Mouse (Mus musculus) neural tube, embryonic 13.5 days (tissue): Measurements from ENCODE around the gene Sptbn1. TPM values are rescaled to one million over a fixed set of nuclear protein-coding genes. Genes with fewer than 3 reads are reported as not detected.

ENCODE experiments used
- ATAC-seq: fragments of 200-750 bp; cut with Nextera tagmentation; 2 replicates; pipeline ENCODE4 v1.8.0; 2017; ENCODE audit warnings: low read depth, mild to moderate bottlenecking, moderate TSS enrichment, moderate library complexity
- H3K27ac ChIP-seq: fragments of 300-500 bp; sonication (generic); replicated peaks from 2 replicates; pipeline ENCODE4 v1.5.1; 2015; ENCODE audit warnings: moderate library complexity, mild to moderate bottlenecking, inconsistent platforms
- H3K27me3 ChIP-seq: fragments of 300-500 bp; sonication (generic); 2 replicates; pipeline ENCODE4 v1.6.1; 2015; ENCODE audit warnings: mild to moderate bottlenecking, inconsistent platforms
- H3K36me3 ChIP-seq: fragments of 300-500 bp; sonication (generic); 2 replicates; pipeline ENCODE4 v1.6.1; 2015; ENCODE audit warnings: mild to moderate bottlenecking, inconsistent platforms
- H3K4me1 ChIP-seq: fragments of 300-500 bp; sonication (generic); replicated peaks from 2 replicates; pipeline ENCODE4 v1.6.1; 2015; ENCODE audit warnings: inconsistent platforms
- H3K4me2 ChIP-seq: fragments of 300-500 bp; sonication (generic); 2 replicates; pipeline ENCODE4 v1.6.1; 2015; ENCODE audit warnings: inconsistent platforms, mild to moderate bottlenecking, moderate library complexity
- H3K4me3 ChIP-seq: fragments of 300-500 bp; sonication (generic); 2 replicates; pipeline ENCODE4 v1.5.1; 2015; ENCODE audit warnings: mild to moderate bottlenecking, inconsistent platforms
- H3K9ac ChIP-seq: fragments of 300-500 bp; sonication (generic); 2 replicates; pipeline ENCODE4 v1.6.1; 2015; ENCODE audit warnings: moderate library complexity, mild to moderate bottlenecking, inconsistent platforms
- H3K9me3 ChIP-seq: fragments of 300-500 bp; sonication (generic); 2 replicates; pipeline ENCODE4 v1.6.1; 2016; ENCODE audit warnings: inconsistent platforms
- WGBS: fragments of 180-500 bp; shearing (Covaris S2); methylation state at CpG from one replicate; pipeline ENCODE4 v1.1.7; 2015; 5-methylcytosine and 5-hydroxymethylcytosine counted together
- polyA plus RNA-seq: library from polyadenylated mRNA; unstranded; fragments of >200 nt; fragmentation: Nextera tagmentation; extraction: Ambion mirVana; gene quantifications from 2 replicates; pipeline ENCODE4 v1.2.1, GENCODE M21; 2015

Gene Sptbn1
- polyA plus RNA-seq, 1 experiment from 2014 or later, result 183 TPM

DNA sequence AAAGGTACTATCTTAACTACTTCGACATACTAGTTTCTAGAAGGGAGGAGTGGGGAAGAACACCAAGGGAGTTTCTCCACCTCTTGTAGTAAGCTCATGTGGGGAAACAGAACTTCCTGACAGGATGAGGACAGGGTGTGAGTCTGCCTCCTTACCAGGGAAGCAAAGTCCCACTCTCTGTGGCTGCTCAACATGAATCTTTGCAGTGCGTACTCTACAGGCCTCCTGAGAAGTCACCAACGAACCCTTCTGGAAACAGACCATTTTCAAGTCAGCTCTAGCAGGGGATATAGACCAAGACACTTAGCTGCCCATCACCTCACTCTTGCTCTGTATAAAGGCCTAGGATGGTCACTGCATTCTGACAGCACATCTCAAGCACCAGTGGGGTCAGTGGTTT lies 36.6 kb downstream of the Sptbn1 start:
- H3K27ac ChIP-seq, result no peak overlapping the region
- H3K4me2 ChIP-seq, result no peak overlapping the region
- no peaks in the 10 kb centered on the region for H3K9me3 ChIP-seq
- no peaks in the 10 kb centered on the region for H3K27me3 ChIP-seq
- H3K4me3 ChIP-seq, result no peak overlapping the region
- H3K4me1 ChIP-seq, result peaks cover 28% of the 10 kb centered on the region
- no peak for ATAC-seq
- 79% methylated on average over 3 of the region's 3 CpGs for WGBS
- no peak overlapping the region for H3K9ac ChIP-seq
- H3K36me3 ChIP-seq, result peaks cover 8% of the 10 kb centered on the region; the same call in 1 of the 2 replicates

DNA sequence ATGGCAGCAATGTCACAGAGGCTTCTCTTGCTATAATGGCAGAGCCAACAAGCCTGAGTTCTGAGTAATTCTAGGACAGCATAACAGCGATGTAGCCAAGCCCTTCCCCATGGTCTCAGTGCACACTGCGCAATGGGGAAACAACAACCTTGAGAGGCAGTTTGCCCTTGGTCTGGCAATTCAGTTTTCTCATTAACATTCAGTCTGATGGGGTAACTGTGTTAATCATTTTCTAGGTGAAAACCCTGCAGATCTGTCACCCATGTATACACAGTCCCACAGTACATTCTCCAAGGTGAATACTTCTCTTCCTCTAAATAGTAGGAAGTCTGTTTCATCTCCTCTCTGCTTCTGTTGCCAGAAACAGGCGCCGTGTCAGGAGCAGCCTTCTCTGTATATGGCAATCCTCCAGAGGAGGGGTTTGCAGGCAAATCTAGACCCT lies 37.6 kb downstream of the Sptbn1 start:
- H3K27me3 ChIP-seq, result no peaks in the 10 kb centered on the region
- ATAC-seq, result no peak
- no peak overlapping the region; the same call in 1 of the 2 replicates for H3K27ac ChIP-seq
- H3K4me2 ChIP-seq, result no peak overlapping the region
- no peaks in the 10 kb centered on the region for H3K9me3 ChIP-seq
- 90% methylated on average over 4 of the region's 4 CpGs for WGBS
- H3K36me3 ChIP-seq, result peaks cover 2% of the 10 kb centered on the region; the same call in 1 of the 2 replicates
- H3K4me1 ChIP-seq, result peaks cover 33% of the 10 kb centered on the region
- H3K4me3 ChIP-seq, result no peak overlapping the region
- no peak overlapping the region for H3K9ac ChIP-seq

DNA sequence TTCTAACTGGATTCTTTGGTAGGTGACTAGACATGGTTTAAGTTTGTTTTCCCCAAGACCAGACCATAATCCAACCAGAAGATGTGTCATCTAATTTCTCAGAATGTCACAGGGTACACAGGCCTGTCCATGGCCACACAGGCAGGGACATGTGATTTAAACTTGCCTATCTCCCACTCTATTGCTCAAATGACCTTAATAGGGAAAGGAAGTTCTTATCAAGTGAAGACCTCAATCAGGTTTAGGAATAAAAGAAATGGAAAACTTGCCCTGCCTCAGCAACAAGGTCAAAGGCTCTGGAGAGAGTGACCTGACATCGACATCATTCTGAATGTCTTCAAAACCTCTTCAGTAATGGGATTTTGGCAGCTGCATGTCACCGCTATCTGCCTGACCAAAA lies 41.2 kb downstream of the Sptbn1 start:
- Histone ChIP-seq H3K4me3 (no peak overlapping the region), H3K9me3 (no peaks in the 10 kb centered on the region), H3K27ac (no peak overlapping the region), H3K27me3 (no peaks in the 10 kb centered on the region), H3K36me3 (no peaks in the 10 kb centered on the region), H3K4me1 (peaks cover 24% of the 10 kb centered on the region), H3K4me2 (no peak overlapping the region), H3K9ac (no peak overlapping the region)
- no peak for ATAC-seq
- WGBS, result 84% methylated on average over 2 of the region's 2 CpGs

DNA sequence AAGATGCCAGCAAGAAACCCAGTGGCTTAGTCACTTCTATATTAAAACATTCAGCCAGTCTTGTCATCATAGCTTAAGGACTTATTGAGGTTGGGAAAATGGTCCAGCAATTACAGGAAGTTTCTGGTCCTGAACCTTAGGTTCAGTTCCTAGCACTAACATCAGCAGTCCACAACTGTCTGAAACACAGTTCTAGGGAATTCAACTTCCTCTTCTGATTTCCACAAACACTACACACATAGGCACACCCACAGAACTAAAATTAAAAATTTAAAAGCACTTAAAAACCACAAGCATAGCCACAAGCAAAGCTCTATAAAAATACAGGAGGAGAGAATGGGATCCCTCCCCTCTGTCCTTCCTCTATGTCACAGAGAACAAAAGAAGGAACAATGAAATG lies 43.4 kb downstream of the Sptbn1 start:
- Histone ChIP-seq H3K4me3 (no peak overlapping the region), H3K27me3 (no peaks in the 10 kb centered on the region), H3K36me3 (peaks cover 4% of the 10 kb centered on the region), H3K27ac (no peak overlapping the region), H3K4me1 (peaks cover 9% of the 10 kb centered on the region; the same call in 1 of the 2 replicates), H3K9me3 (no peaks in the 10 kb centered on the region), H3K4me2 (no peak overlapping the region), H3K9ac (no peak overlapping the region)
- ATAC-seq, result no peak

DNA sequence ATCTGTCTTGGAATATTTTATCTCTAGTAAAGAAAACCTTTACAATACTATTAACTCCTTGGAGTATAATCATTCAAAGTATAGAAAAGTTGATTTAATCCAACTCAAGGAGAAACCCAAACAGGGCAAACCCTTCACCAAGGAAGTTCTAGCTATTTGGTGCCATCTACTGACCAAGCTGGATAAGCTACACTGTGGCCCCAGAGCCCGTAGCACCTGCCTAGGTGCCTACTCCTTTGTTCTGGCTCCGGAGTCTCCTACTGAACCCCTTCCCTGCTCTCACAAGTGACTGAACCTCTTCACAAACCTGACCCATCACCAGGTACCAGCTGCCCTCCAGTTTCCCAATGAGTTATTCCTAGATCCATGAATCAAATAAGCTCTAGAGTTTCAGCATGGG lies 45.3 kb downstream of the Sptbn1 start:
- Histone ChIP-seq H3K4me1 (peaks cover 9% of the 10 kb centered on the region; the same call in 1 of the 2 replicates), H3K27me3 (no peaks in the 10 kb centered on the region), H3K9ac (no peak overlapping the region), H3K27ac (no peak overlapping the region), H3K4me2 (no peak overlapping the region), H3K9me3 (no peaks in the 10 kb centered on the region), H3K4me3 (no peak overlapping the region), H3K36me3 (peaks cover 18% of the 10 kb centered on the region)
- WGBS, result 38% methylated on average over 2 of the region's 2 CpGs
- ATAC-seq, result no peak

DNA sequence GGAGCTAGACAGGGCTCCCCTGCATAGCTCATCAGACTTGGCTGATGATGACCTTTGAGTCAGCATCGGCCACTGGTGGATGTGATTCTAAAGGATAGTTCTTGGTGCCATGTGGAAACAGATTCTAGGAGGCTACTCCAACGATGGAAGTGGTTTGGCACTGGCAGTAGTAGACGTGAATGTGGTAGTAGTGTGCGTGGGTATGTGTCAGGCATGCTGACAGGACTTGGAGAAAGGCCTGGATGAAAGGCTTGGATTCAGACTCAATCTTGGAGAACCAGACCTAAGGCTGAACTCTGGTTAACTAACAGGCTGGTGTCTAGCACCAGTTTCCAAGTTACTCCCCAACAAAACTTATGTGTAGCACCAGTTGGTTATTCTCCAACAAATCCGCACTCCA lies 46.9 kb downstream of the Sptbn1 start:
- Histone ChIP-seq H3K9me3 (no peaks in the 10 kb centered on the region), H3K9ac (no peak overlapping the region), H3K36me3 (peaks cover 31% of the 10 kb centered on the region), H3K4me2 (no peak overlapping the region), H3K4me1 (peaks cover 6% of the 10 kb centered on the region; the same call in 1 of the 2 replicates), H3K27ac (no peak overlapping the region), H3K27me3 (no peaks in the 10 kb centered on the region), H3K4me3 (no peak overlapping the region)
- no peak for ATAC-seq
- 92% methylated on average over 5 of the region's 5 CpGs for WGBS

DNA sequence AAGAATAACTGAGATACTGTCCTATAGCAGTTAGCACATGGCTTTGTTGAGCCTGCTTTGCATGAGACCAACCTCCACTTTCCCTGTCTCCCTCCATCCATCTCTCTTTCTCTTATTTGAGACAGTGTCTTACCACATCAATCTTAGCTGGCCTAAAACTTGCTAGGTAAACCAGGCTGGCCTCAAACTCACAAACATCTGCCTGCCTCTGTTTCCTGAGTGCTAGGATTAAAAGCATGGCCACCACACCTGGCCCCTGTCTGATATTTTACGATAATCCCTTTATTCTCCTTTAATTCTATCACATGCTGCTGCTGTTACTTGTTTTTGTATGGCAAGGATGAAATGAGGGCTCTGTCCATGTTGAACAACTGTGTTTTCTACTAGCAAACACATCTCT lies 49.6 kb downstream of the Sptbn1 start:
- Histone ChIP-seq H3K27ac (no peak overlapping the region), H3K36me3 (peaks cover 35% of the 10 kb centered on the region), H3K4me2 (no peak overlapping the region), H3K9me3 (no peaks in the 10 kb centered on the region), H3K9ac (no peak overlapping the region), H3K4me3 (no peak overlapping the region), H3K4me1 (no peaks in the 10 kb centered on the region), H3K27me3 (no peaks in the 10 kb centered on the region)
- ATAC-seq, result no peak
- 98% methylated on average over 1 of the region's 1 CpGs for WGBS

DNA sequence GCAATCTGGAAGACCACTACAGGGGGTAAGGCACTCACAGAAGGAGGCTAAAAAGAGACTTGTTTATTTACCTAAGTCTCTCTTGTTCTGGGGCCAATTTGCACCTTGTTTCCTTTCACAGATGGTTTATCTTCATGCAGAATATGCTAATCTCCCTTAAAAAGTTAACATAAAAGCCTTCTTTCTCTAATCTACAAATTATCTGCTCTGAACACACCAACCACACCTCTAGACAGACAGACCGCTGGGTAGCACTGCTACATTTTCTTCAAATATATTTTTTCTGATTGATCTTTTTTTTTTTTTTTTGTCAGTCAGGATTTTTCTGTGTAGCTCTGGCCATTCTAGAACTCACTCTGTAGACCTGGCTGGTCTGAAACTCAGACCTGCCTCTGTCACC lies 50.5 kb downstream of the Sptbn1 start:
- Histone ChIP-seq H3K4me3 (no peak overlapping the region), H3K27ac (no peak overlapping the region), H3K27me3 (no peaks in the 10 kb centered on the region), H3K36me3 (peaks cover 35% of the 10 kb centered on the region), H3K9me3 (no peaks in the 10 kb centered on the region), H3K4me2 (no peak overlapping the region), H3K9ac (no peak overlapping the region), H3K4me1 (peaks cover 5% of the 10 kb centered on the region)
- no peak for ATAC-seq
- WGBS, result 36% methylated on average over 1 of the region's 1 CpGs

DNA sequence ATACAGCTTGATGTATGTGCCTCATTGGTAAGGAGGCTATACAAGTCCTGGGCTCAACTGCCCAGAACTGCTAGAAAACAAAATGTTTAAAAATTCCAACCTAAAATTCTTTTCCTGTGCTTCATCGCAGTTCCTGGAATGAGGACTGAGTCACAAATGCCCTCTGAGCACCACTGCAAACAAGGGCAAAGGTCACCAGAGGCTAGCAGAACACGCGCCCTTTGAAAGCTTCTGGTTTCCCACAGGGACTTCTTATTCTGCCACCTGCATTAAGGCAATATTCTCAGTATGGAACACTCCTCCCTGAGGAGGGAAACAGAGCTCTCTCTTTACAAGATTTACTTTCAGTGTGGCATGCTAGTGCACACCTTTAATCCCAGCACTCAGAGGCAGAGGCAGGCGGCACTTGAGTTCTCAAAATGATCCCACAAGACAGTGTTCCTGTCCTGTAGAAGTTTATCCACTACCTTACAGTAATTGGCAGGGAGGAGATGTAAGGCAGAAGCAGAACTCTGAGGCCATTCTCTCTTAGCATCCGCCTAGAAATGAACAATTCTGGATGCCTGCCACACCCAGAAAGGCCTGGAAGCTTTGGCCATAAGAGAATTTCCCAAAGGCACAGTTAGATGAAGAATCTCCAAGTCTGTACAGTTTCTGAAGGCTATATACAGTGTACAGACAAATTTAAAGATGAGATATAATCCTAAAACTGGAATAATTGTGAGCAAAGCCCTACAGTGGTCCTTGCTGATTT lies 56.1 kb downstream of the Sptbn1 start:
- Histone ChIP-seq H3K9me3 (no peaks in the 10 kb centered on the region), H3K27me3 (no peaks in the 10 kb centered on the region), H3K27ac (peak overlapping the region; percentile 28; the same call in 1 of the 2 replicates), H3K4me1 (peaks cover 41% of the 10 kb centered on the region), H3K4me2 (no peak overlapping the region), H3K4me3 (no peak overlapping the region), H3K9ac (0 out of 2 replicates have a peak overlapping the region, but pooled peaks have one; percentile 36), H3K36me3 (peaks cover 17% of the 10 kb centered on the region; the same call in 1 of the 2 replicates)
- WGBS, result 53% methylated on average over 5 of the region's 5 CpGs
- no peak for ATAC-seq

DNA sequence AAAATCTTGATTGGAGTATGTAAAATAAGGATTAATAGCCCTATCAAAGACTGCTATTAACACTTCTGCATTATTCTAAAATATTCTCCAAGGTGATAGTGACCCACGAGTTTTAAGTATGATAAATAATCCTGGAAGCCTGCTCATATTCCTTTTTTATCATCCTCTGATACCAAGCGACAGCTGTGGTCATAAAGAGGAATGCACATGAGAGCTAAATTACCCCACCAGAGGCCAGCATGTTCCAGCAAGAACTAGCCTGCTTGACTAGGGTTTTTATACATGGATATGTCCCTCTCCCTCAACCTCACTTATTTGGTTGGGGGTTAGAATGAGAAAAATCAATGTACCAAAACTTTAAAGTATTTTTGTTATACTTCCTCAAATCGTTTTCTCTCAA lies 56.8 kb downstream of the Sptbn1 start:
- no peak overlapping the region for H3K4me2 ChIP-seq
- no peaks in the 10 kb centered on the region for H3K9me3 ChIP-seq
- H3K4me3 ChIP-seq, result no peak overlapping the region
- whole genome bisulfite sequencing, result 52% methylated on average over 3 of the region's 3 CpGs
- peaks cover 41% of the 10 kb centered on the region for H3K4me1 ChIP-seq
- 0 out of 2 replicates have a peak overlapping the region, but pooled peaks have one; percentile 29 for H3K27ac ChIP-seq
- H3K36me3 ChIP-seq, result 0 out of 2 replicates have a peak, but pooled peaks cover 10% of the 10 kb centered on the region
- no peak overlapping the region for H3K9ac ChIP-seq
- no peaks in the 10 kb centered on the region for H3K27me3 ChIP-seq
- 0 out of 2 replicates have a peak, but pooled peaks have one; percentile 25 for ATAC-seq

DNA sequence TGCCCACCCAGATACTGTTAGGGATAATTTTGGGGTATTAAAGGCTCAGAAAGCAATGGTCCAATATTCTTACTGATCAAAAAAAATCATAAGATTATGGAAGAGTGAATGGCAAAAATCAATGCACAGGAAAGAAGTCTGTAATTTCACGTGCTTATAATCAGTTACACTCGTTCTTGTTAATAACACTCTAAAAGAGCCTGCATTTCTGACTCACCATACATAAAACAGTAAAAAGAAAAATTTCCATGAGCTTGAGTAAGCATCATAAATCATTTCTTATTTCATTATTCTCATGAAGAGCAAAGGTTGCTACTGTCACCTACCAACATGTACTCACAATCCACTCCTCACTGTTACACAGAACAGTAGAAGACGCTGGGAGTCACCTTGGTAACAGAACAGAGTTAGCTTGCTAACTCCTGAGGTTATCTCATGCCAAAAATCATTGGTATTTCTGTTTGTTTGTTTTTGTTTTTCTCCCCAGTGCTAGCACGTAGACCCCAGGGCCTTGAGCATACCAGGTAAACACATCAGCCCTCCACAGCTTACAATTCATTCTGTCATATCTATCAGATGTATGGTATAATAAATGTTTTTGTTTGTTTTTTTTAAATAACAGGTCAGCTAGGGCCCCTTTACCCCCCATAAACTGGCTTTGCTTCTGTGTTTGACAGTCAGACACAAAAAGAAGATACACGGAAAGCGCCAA lies 57.7 kb downstream of the Sptbn1 start:
- Histone ChIP-seq H3K27ac (peak overlapping the region; percentile 29; the same call in 1 of the 2 replicates), H3K4me3 (no peak overlapping the region), H3K4me1 (peaks cover 41% of the 10 kb centered on the region), H3K9me3 (no peaks in the 10 kb centered on the region), H3K9ac (no peak overlapping the region), H3K36me3 (0 out of 2 replicates have a peak, but pooled peaks cover 9% of the 10 kb centered on the region), H3K27me3 (no peaks in the 10 kb centered on the region), H3K4me2 (no peak overlapping the region)
- 84% methylated on average over 6 of the region's 6 CpGs for WGBS
- no peak for ATAC-seq

DNA sequence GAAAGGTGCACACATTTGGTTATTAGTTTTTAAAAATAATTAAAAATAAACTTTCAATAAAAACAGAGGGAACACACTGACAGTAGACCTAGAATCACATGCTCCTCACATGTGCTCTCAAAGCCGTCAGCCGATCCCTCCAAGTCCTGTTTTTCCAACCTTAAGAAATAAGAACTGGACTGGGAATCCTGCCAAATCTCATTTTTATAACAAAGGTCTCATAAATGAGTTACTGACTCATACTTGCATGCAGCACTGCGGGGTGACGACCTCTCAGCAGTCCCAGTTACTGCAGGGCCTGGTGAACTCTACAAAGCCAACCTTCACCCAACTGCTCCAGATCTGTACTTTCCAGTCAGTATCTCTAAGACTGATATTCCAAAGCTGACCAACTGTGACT lies 58.5 kb downstream of the Sptbn1 start:
- Histone ChIP-seq H3K4me1 (peaks cover 44% of the 10 kb centered on the region), H3K4me3 (no peak overlapping the region), H3K9ac (no peak overlapping the region), H3K27ac (no peak overlapping the region), H3K9me3 (no peaks in the 10 kb centered on the region), H3K27me3 (no peaks in the 10 kb centered on the region), H3K36me3 (0 out of 2 replicates have a peak, but pooled peaks cover 9% of the 10 kb centered on the region), H3K4me2 (no peak overlapping the region)
- ATAC-seq, result peak; percentile 19; the same call in 1 of the 2 replicates
- 67% methylated on average over 4 of the region's 4 CpGs for WGBS
